Mouse (Mus musculus): ENCODE measurements around the gene Prrt2. TPM values are rescaled to one million over a fixed set of nuclear protein-coding genes. Genes with fewer than 3 reads are reported as not detected.

Gene Prrt2
- polyA plus RNA-seq, 1 experiment: 600 TPM

- H3K4me3 ChIP-seq (replicated peaks; ENCODE audit: insufficient read depth, low read depth, low read length): no peak overlapping the region
- WGBS: 91% methylated on average over 12 of the region's 12 CpGs
- H3K4me1 ChIP-seq (ENCODE audit: control insufficient read depth, insufficient read depth, low read length): peaks cover 29% of the 10 kb centered on the region
- H3K27me3 ChIP-seq (ENCODE audit: control insufficient read depth, insufficient read depth, low read length): no peaks in the 10 kb centered on the region
- TF ChIP-seq CTCF (IDR thresholded peaks at IDR 0.05; ENCODE audit: borderline replicate concordance, insufficient read depth, low read depth, low read length): no peak
- TF ChIP-seq POLR2A (IDR thresholded peaks at IDR 0.05; ENCODE audit: borderline replicate concordance, insufficient read depth, low read length): no peak
- no peak overlapping the region for H3K27ac ChIP-seq (ENCODE audit: insufficient read depth, low read length)
- peak in 1 of 2 experiments; percentile 26 for DNase-seq
These were observed 6.0 kb downstream of the Prrt2 start for GRCm38 (mm10) chr7:127014993-127015392.

GRCm38 (mm10) chr7:127014320-127014719 lies 6.7 kb downstream of the Prrt2 start, which contains the start of gene Mvp:
Gene Mvp, minus strand, starts transcription at chr7:127014621.
- H3K27ac ChIP-seq (ENCODE audit: insufficient read depth, low read length): peak within 1 kb of the TSS; percentile 72
- no peaks in the 10 kb centered on the region for H3K27me3 ChIP-seq (ENCODE audit: control insufficient read depth, insufficient read depth, low read length)
- peak; percentile 69 to 72 for DNase-seq
- WGBS: 44% methylated on average over 11 of the region's 11 CpGs
- TF ChIP-seq CTCF (IDR thresholded peaks at IDR 0.05; ENCODE audit: borderline replicate concordance, insufficient read depth, low read depth, low read length) (no peak), POLR2A (IDR thresholded peaks at IDR 0.05; ENCODE audit: borderline replicate concordance, insufficient read depth, low read length) (peak; percentile 31; the same call in 1 of the 2 replicates)
- H3K4me3 ChIP-seq (replicated peaks; ENCODE audit: insufficient read depth, low read depth, low read length): peak within 1 kb of the TSS; percentile 76
- peaks cover 36% of the 10 kb centered on the region for H3K4me1 ChIP-seq (ENCODE audit: control insufficient read depth, insufficient read depth, low read length)

GRCm38 (mm10) chr7:127013385-127013784 lies 7.6 kb downstream of the Prrt2 start:
- TF ChIP-seq CTCF (IDR thresholded peaks at IDR 0.05; ENCODE audit: borderline replicate concordance, insufficient read depth, low read depth, low read length) (no peak), POLR2A (IDR thresholded peaks at IDR 0.05; ENCODE audit: borderline replicate concordance, insufficient read depth, low read length) (peak; percentile 16; the same call in 1 of the 2 replicates)
- DNase-seq: no peak
- H3K27me3 ChIP-seq (ENCODE audit: control insufficient read depth, insufficient read depth, low read length): no peaks in the 10 kb centered on the region
- peaks cover 42% of the 10 kb centered on the region for H3K4me1 ChIP-seq (ENCODE audit: control insufficient read depth, insufficient read depth, low read length)
- H3K4me3 ChIP-seq (replicated peaks; ENCODE audit: insufficient read depth, low read depth, low read length): peak overlapping the region; percentile 16
- 70% methylated on average over 6 of the region's 6 CpGs for WGBS
- H3K27ac ChIP-seq (ENCODE audit: insufficient read depth, low read length): peak overlapping the region; percentile 40; the same call in 1 of the 2 replicates

- Histone ChIP-seq H3K27me3 (ENCODE audit: control insufficient read depth, insufficient read depth, low read length) (no peaks in the 10 kb centered on the region), H3K4me1 (ENCODE audit: control insufficient read depth, insufficient read depth, low read length) (peaks cover 44% of the 10 kb centered on the region), H3K4me3 (replicated peaks; ENCODE audit: insufficient read depth, low read depth, low read length) (no peak overlapping the region), H3K27ac (ENCODE audit: insufficient read depth, low read length) (peak overlapping the region; percentile 51)
- TF ChIP-seq POLR2A (IDR thresholded peaks at IDR 0.05; ENCODE audit: borderline replicate concordance, insufficient read depth, low read length) (no peak), CTCF (IDR thresholded peaks at IDR 0.05; ENCODE audit: borderline replicate concordance, insufficient read depth, low read depth, low read length) (no peak)
- WGBS: 83% methylated on average over 10 of the region's 10 CpGs
- DNase-seq: no peak
These were observed 8.2 kb downstream of the Prrt2 start for GRCm38 (mm10) chr7:127012845-127013244.

GRCm38 (mm10) chr7:127012374-127012773 lies 8.6 kb downstream of the Prrt2 start:
- TF ChIP-seq POLR2A (IDR thresholded peaks at IDR 0.05; ENCODE audit: borderline replicate concordance, insufficient read depth, low read length): peak; percentile 14; the same call in 1 of the 2 replicates
- TF ChIP-seq CTCF (IDR thresholded peaks at IDR 0.05; ENCODE audit: borderline replicate concordance, insufficient read depth, low read depth, low read length): no peak
- DNase-seq: peak; percentile 48 to 67
- Histone ChIP-seq H3K27ac (ENCODE audit: insufficient read depth, low read length) (peak overlapping the region; percentile 51), H3K4me1 (ENCODE audit: control insufficient read depth, insufficient read depth, low read length) (peaks cover 48% of the 10 kb centered on the region), H3K4me3 (replicated peaks; ENCODE audit: insufficient read depth, low read depth, low read length) (no peak overlapping the region), H3K27me3 (ENCODE audit: control insufficient read depth, insufficient read depth, low read length) (no peaks in the 10 kb centered on the region)
- WGBS: 24% methylated on average over 6 of the region's 6 CpGs

GRCm38 (mm10) chr7:127011717-127012116 lies 9.3 kb downstream of the Prrt2 start:
- Histone ChIP-seq H3K4me1 (ENCODE audit: control insufficient read depth, insufficient read depth, low read length) (peaks cover 54% of the 10 kb centered on the region), H3K4me3 (replicated peaks; ENCODE audit: insufficient read depth, low read depth, low read length) (no peak overlapping the region), H3K27me3 (ENCODE audit: control insufficient read depth, insufficient read depth, low read length) (no peaks in the 10 kb centered on the region), H3K27ac (ENCODE audit: insufficient read depth, low read length) (peak overlapping the region; percentile 2; the same call in 1 of the 2 replicates)
- peak in 1 of 2 experiments; percentile 46 for DNase-seq
- no peak for TF ChIP-seq POLR2A (IDR thresholded peaks at IDR 0.05; ENCODE audit: borderline replicate concordance, insufficient read depth, low read length)
- TF ChIP-seq CTCF (IDR thresholded peaks at IDR 0.05; ENCODE audit: borderline replicate concordance, insufficient read depth, low read depth, low read length): no peak
- 46% methylated on average over 2 of the region's 2 CpGs for WGBS

GRCm38 (mm10) chr7:127011051-127011450 lies 10.0 kb downstream of the Prrt2 start:
- Histone ChIP-seq H3K27me3 (ENCODE audit: control insufficient read depth, insufficient read depth, low read length) (no peaks in the 10 kb centered on the region), H3K27ac (ENCODE audit: insufficient read depth, low read length) (peak overlapping the region; percentile 2; the same call in 1 of the 2 replicates), H3K4me1 (ENCODE audit: control insufficient read depth, insufficient read depth, low read length) (peaks cover 58% of the 10 kb centered on the region), H3K4me3 (replicated peaks; ENCODE audit: insufficient read depth, low read depth, low read length) (no peak overlapping the region)
- TF ChIP-seq POLR2A (IDR thresholded peaks at IDR 0.05; ENCODE audit: borderline replicate concordance, insufficient read depth, low read length) (0 out of 2 replicates have a peak, but pooled peaks have one; percentile 7), CTCF (IDR thresholded peaks at IDR 0.05; ENCODE audit: borderline replicate concordance, insufficient read depth, low read depth, low read length) (no peak)
- WGBS: 93% methylated on average over 2 of the region's 2 CpGs
- DNase-seq: no peak

All from cerebellum, adult 2 months (tissue).